18 mouse cellular contexts compared by ENCODE assay signal in the genomic region with DNA sequence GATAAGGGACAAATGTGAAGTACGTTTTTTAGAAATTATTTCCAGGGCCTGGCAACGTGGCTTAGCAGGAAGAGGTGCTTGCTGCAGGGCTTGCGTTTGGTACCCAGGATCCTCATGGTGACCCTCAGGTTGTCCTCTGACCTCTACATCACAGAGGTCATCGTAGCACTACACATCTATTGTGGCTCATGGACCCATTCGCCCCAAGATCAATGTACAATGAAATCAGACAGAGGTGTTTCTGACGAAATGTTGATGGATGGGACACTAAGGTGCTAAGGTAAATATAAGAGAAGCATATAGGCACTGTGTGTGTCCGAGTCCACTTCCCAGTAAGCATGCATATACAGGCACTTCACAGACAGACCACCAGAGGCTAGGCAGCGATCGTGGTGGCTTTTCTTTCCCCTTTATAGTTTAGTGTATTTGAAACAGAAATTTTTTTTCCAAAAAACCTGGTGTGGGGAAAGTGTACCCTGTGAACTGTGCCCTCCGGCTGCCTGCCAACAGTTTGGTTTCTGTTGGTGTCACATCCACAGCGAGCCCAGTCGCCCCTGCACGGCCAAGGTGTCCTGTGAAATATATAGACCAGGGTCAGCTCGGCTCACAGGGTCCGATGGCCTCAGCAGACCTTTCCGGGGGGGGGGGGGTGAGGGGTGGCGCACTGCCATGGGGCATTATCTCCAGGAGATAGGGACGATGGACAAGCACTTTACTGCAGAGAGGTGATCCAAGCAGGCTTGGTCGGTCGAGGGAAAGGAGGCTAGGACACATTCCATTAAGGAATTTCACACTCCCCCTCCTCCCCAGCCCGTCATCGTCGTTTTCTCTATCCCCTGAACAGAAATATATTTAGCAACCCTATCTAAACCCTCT. TPM values are rescaled to one million over a fixed set of nuclear protein-coding genes. Genes with fewer than 3 reads are reported as not detected.
A peak's percentile ranks its signal among the peaks of the same experiment; 100 is the strongest.
DNase-seq lines count a peak whose midpoint lies in the region; ATAC-seq and TF ChIP-seq lines count a peak whose summit lies in the region.
"Had no signal": no experiment of that assay in that cellular context is flagged by ENCODE, and none has a peak within 500 bp of the region (broad histone marks: within the 10 kb centered on the region; RNA-seq: fewer than 3 reads in every experiment).

No protein-coding gene starts in this region.

- TF ChIP-seq POLR2A in liver, adult 2 months (IDR thresholded peaks at IDR 0.05; ENCODE audit: extremely low read depth, insufficient read depth, low read length), result no peak

- peak overlapping the region; percentile 42 for H3K4me2 ChIP-seq in heart, embryonic 11.5 days
- H3K4me2 ChIP-seq in hindbrain, postnatal 0 days (ENCODE audit: low read depth, low read length), result no peak overlapping the region
- H3K4me2 ChIP-seq: embryonic facial prominence, embryonic 15.5 days; hindbrain, embryonic 15.5 days had no signal

- no peaks in the 10 kb centered on the region for H3K9me3 ChIP-seq in heart, embryonic 11.5 days (replicated peaks; ENCODE audit: control insufficient read depth, low read length)
- H3K9me3 ChIP-seq in hindbrain, postnatal 0 days (ENCODE audit: low read length), result no peaks in the 10 kb centered on the region
- H3K9me3 ChIP-seq: embryonic facial prominence, embryonic 15.5 days; hindbrain, embryonic 15.5 days had no signal

- DNase-seq in liver, adult 2 months (ENCODE audit: extremely low read depth, low read depth, low spot score), result peak; percentile 63
- no peak for DNase-seq in liver
- DNase-seq in heart, adult 18-20 months, result peak; percentile 71 to 78
- DNase-seq in heart, postnatal 10 days, result peak; percentile 71 to 84
- DNase-seq in gastrocnemius, postnatal 36 days, result no peak
- no peak for DNase-seq in hindbrain, postnatal 0 days (ENCODE audit: low spot score)
- DNase-seq in frontal cortex, postnatal 10 days (ENCODE audit: low spot score in 2 of 2), result no peak
- DNase-seq: cerebellum, adult 18-20 months; cerebellum, postnatal 36 days; gastrocnemius, adult 2 months; kidney, adult 18-20 months; kidney, postnatal 10 days; lung, postnatal 36 days; right cerebral cortex, postnatal 4 days had no signal

- no peaks in the 10 kb centered on the region for H3K36me3 ChIP-seq in liver, adult 2 months (ENCODE audit: control insufficient read depth, insufficient read depth, low read length)
- no peaks in the 10 kb centered on the region for H3K36me3 ChIP-seq in heart, embryonic 11.5 days (ENCODE audit: control insufficient read depth, insufficient read depth, low read length)
- H3K36me3 ChIP-seq in hindbrain, postnatal 0 days (ENCODE audit: insufficient read depth, low read length), result no peaks in the 10 kb centered on the region
- H3K36me3 ChIP-seq: embryonic facial prominence, embryonic 15.5 days; hindbrain, embryonic 15.5 days had no signal

- no peak overlapping the region for H3K27ac ChIP-seq in liver, adult 2 months (replicated peaks; ENCODE audit: insufficient read depth, low read depth, low read length)
- peak overlapping the region; percentile 70 for H3K27ac ChIP-seq in heart, embryonic 11.5 days (ENCODE audit: low read depth, low read length)
- no peak overlapping the region for H3K27ac ChIP-seq in hindbrain, postnatal 0 days
- H3K27ac ChIP-seq: embryonic facial prominence, embryonic 15.5 days; hindbrain, embryonic 15.5 days had no signal

- H3K9ac ChIP-seq in liver, adult 2 months (ENCODE audit: low read depth, low read length), result no peak overlapping the region
- 0 out of 2 replicates have a peak overlapping the region, but pooled peaks have one; percentile 34 for H3K9ac ChIP-seq in heart, embryonic 11.5 days (ENCODE audit: low read depth, low read length)
- H3K9ac ChIP-seq in hindbrain, postnatal 0 days (replicated peaks; ENCODE audit: low read length), result no peak overlapping the region
- H3K9ac ChIP-seq: embryonic facial prominence, embryonic 15.5 days; hindbrain, embryonic 15.5 days had no signal

- no peaks in the 10 kb centered on the region for H3K27me3 ChIP-seq in liver, adult 2 months (ENCODE audit: control insufficient read depth, insufficient read depth, low read length)
- H3K27me3 ChIP-seq in heart, embryonic 11.5 days (ENCODE audit: control insufficient read depth, insufficient read depth, low read length), result no peaks in the 10 kb centered on the region
- H3K27me3 ChIP-seq in hindbrain, postnatal 0 days (ENCODE audit: insufficient read depth, low read length), result no peaks in the 10 kb centered on the region
- H3K27me3 ChIP-seq: embryonic facial prominence, embryonic 15.5 days; hindbrain, embryonic 15.5 days had no signal

- 21% methylated on average over 23 of the region's 23 CpGs for WGBS in liver, adult 2 months
- WGBS in heart, embryonic 11.5 days (ENCODE audit: insufficient replicate concordance), result 24% methylated on average over 21 of the region's 23 CpGs
- 70% methylated on average over 23 of the region's 23 CpGs for WGBS in hindbrain, postnatal 0 days

- H3K4me3 ChIP-seq in liver, adult 2 months (ENCODE audit: insufficient read depth, low read depth, low read length), result no peak overlapping the region
- H3K4me3 ChIP-seq in heart, embryonic 11.5 days (ENCODE audit: low read depth, low read length), result no peak overlapping the region
- H3K4me3 ChIP-seq in hindbrain, postnatal 0 days (ENCODE audit: low read length), result no peak overlapping the region
- H3K4me3 ChIP-seq: embryonic facial prominence, embryonic 15.5 days; gastrocnemius, adult 2 months; hindbrain, embryonic 15.5 days had no signal

- intact Hi-C loops in heart, postnatal 10 days (cut with DNase I), result loop anchor here (1.0 kb wide), 1 partner anchor 101 kb away; no protein-coding TSS in a partner anchor
- intact Hi-C loops in gastrocnemius, postnatal 36 days (cut with DNase I), result no loop called here

- no peak for TF ChIP-seq CTCF in liver, adult 2 months (IDR thresholded peaks at IDR 0.05; ENCODE audit: low read depth, low read length)
- TF ChIP-seq CTCF in hindbrain, postnatal 0 days (IDR thresholded peaks at IDR 0.05; ENCODE audit: low read depth), result no peak; the same call in 1 of the 2 replicates

- H3K79me2 ChIP-seq in liver, adult 2 months (ENCODE audit: control insufficient read depth, insufficient read depth, low read length), result no peaks in the 10 kb centered on the region

- peaks cover 17% of the 10 kb centered on the region for H3K4me1 ChIP-seq in liver, adult 2 months (ENCODE audit: control insufficient read depth, insufficient read depth, low read length)
- H3K4me1 ChIP-seq in heart, embryonic 11.5 days (ENCODE audit: control insufficient read depth, insufficient read depth, low read length), result peaks cover 54% of the 10 kb centered on the region
- no peaks in the 10 kb centered on the region for H3K4me1 ChIP-seq in hindbrain, postnatal 0 days (ENCODE audit: insufficient read depth, low read length)

- peak; percentile 65 for ATAC-seq in heart, embryonic 11.5 days (replicated peaks; ENCODE audit: insufficient number of reproducible peaks, low FRiP score, low TSS enrichment)
- ATAC-seq in hindbrain, postnatal 0 days, result no peak
- ATAC-seq: midbrain, embryonic 16.5 days had no signal

RNA-seq across cellular contexts. Expression of a gene that starts 18.5 kb away (rescaled TPM):
- 44.6 and 65.4 TPM in 2 replicates for total RNA-seq in liver, adult 2 months (2014; rRNA removed)
- polyA plus RNA-seq in liver, adult 2 months (2012; rRNA removed), result 46.0 and 50.5 TPM in 2 replicates
- total RNA-seq in heart, adult 18-20 months (2021), result over 10,000 TPM; 12,284 to 12,648 TPM
- polyA plus RNA-seq in heart, embryonic 11.5 days (2014; fragmentation: Nextera tagmentation; extraction: Ambion mirVana), result 255 and 272 TPM in 2 replicates
- 1,000 to 10,000 TPM; 7,820 to 7,948 TPM for total RNA-seq in heart, postnatal 10 days (2021)
- total RNA-seq in gastrocnemius, postnatal 36 days (2021), result 100 to 1,000 TPM; 175 to 549 TPM
- 200 and 204 TPM in 2 replicates for total RNA-seq in hindbrain, postnatal 0 days (2014; rRNA removed)
- polyA plus RNA-seq in hindbrain, postnatal 0 days (2015; fragmentation: Nextera tagmentation; extraction: Ambion mirVana), result 46.2 and 47.4 TPM in 2 replicates

Comparison
In these comparisons a context has a peak if more than half of its experiments do, and no peak if none do; other contexts are left out.
1. DNase-seq: peak in liver, adult 2 months (single experiment), heart, adult 18-20 months (2 of 2) and heart, postnatal 10 days (2 of 2); none in liver (single experiment), gastrocnemius, postnatal 36 days (0 of 2), hindbrain, postnatal 0 days (single experiment) and frontal cortex, postnatal 10 days (0 of 2).
2. RNA of a gene that starts 18.5 kb away (total RNA-seq): 12,284 to 12,648 TPM in heart, adult 18-20 months and 7,820 to 7,948 TPM in heart, postnatal 10 days; 175 to 549 TPM in gastrocnemius, postnatal 36 days, 200 to 204 TPM in hindbrain, postnatal 0 days and 44.6 to 65.4 TPM in liver, adult 2 months; every median in the first group is over 10 times any median in the second.